Mouse (Mus musculus) kidney, embryonic 15.5 days (tissue): ENCODE results near the gene Ccnd1. TPM values are rescaled to one million over a fixed set of nuclear protein-coding genes. Genes with fewer than 3 reads are reported as not detected.
A peak's percentile ranks its signal among the peaks of the same experiment; 100 is the strongest.

Experiments used
- ATAC-seq: fragments of 200-750 bp; cut with Nextera tagmentation; replicated peaks from 2 replicates; pipeline ENCODE4 v1.8.0; 2017; ENCODE audit warnings: moderate TSS enrichment; ENCODE audit not compliant: low FRiP score
- H3K27ac ChIP-seq: fragments of 300-500 bp; sonication (generic); 2 replicates; pipeline ENCODE4 v1.5.1; 2015; ENCODE audit warnings: mild to moderate bottlenecking, inconsistent platforms
- H3K27me3 ChIP-seq: fragments of 300-500 bp; sonication (generic); 2 replicates; pipeline ENCODE4 v1.6.1; 2015; ENCODE audit warnings: inconsistent platforms
- H3K36me3 ChIP-seq: fragments of 300-500 bp; sonication (generic); 2 replicates; pipeline ENCODE4 v1.6.1; 2015; ENCODE audit warnings: inconsistent platforms
- H3K4me1 ChIP-seq: fragments of 300-500 bp; sonication (generic); 2 replicates; pipeline ENCODE4 v1.6.1; 2015; ENCODE audit warnings: inconsistent platforms
- H3K4me2 ChIP-seq: fragments of 300-500 bp; sonication (generic); 2 replicates; pipeline ENCODE4 v1.6.1; 2015; ENCODE audit warnings: moderate library complexity, mild to moderate bottlenecking, inconsistent platforms
- H3K4me3 ChIP-seq: fragments of 300-500 bp; sonication (generic); replicated peaks from 2 replicates; pipeline ENCODE4 v1.5.1; 2015; ENCODE audit warnings: mild to moderate bottlenecking, inconsistent platforms
- H3K9ac ChIP-seq: fragments of 300-500 bp; sonication (generic); 2 replicates; pipeline ENCODE4 v1.6.1; 2015; ENCODE audit warnings: mild to moderate bottlenecking, inconsistent platforms
- H3K9me3 ChIP-seq: fragments of 300-500 bp; sonication (generic); replicated peaks from 2 replicates; pipeline ENCODE4 v1.6.1; 2016; ENCODE audit warnings: inconsistent platforms
- WGBS: fragments of 180-500 bp; shearing (Covaris S2); methylation state at CpG from one replicate; pipeline ENCODE4 v1.1.7; 2015; ENCODE audit warnings: mixed read lengths; 5-methylcytosine and 5-hydroxymethylcytosine counted together
- polyA plus RNA-seq: library from polyadenylated mRNA; unstranded; fragments of >200 nt; fragmentation: Nextera tagmentation; extraction: Ambion mirVana; gene quantifications from 2 replicates; pipeline ENCODE4 v1.2.1, GENCODE M21; 2015

Gene Ccnd1
- polyA plus RNA-seq = 229 and 245 TPM in 2 replicates

- peak within 1 kb of the TSS; percentile 73 for H3K4me3 ChIP-seq
- H3K27ac ChIP-seq = peak within 1 kb of the TSS; percentile 97
- H3K9me3 ChIP-seq = no peaks in the 10 kb centered on the region
- WGBS = under 1% methylated on average over 39 of the region's 45 CpGs
- no peaks in the 10 kb centered on the region for H3K27me3 ChIP-seq
- H3K9ac ChIP-seq = peak within 1 kb of the TSS; percentile 79
- H3K4me1 ChIP-seq = peaks cover 82% of the 10 kb centered on the region
- peaks cover 29% of the 10 kb centered on the region for H3K36me3 ChIP-seq
- peak; percentile 62 for ATAC-seq
- peak within 1 kb of the TSS; percentile 89 for H3K4me2 ChIP-seq
These were observed at the start of gene Ccnd1 for GRCm38 (mm10) chr7:144939344-144940002. Gene Ccnd1 (minus strand): TSS chr7:144939925.

- ATAC-seq = no peak
- Histone ChIP-seq H3K9ac (no peak overlapping the region), H3K4me3 (no peak overlapping the region), H3K4me2 (no peak overlapping the region), H3K9me3 (no peaks in the 10 kb centered on the region), H3K27ac (no peak overlapping the region), H3K4me1 (no peaks in the 10 kb centered on the region), H3K27me3 (no peaks in the 10 kb centered on the region), H3K36me3 (no peaks in the 10 kb centered on the region)
- WGBS = 70% methylated on average over 3 of the region's 3 CpGs
These were observed 49.1 kb upstream of the Ccnd1 start for GRCm38 (mm10) chr7:144988856-144989255.

- Histone ChIP-seq H3K9ac (no peak overlapping the region), H3K27ac (no peak overlapping the region), H3K4me2 (no peak overlapping the region), H3K4me1 (peaks cover 8% of the 10 kb centered on the region; the same call in 1 of the 2 replicates), H3K27me3 (no peaks in the 10 kb centered on the region), H3K9me3 (no peaks in the 10 kb centered on the region), H3K4me3 (no peak overlapping the region), H3K36me3 (no peaks in the 10 kb centered on the region)
- 63% methylated on average over 1 of the region's 1 CpGs for WGBS
- no peak for ATAC-seq
These were observed 45.4 kb upstream of the Ccnd1 start for GRCm38 (mm10) chr7:144985100-144985499.

GRCm38 (mm10) chr7:144982358-144983110 is 42.8 kb upstream of the Ccnd1 start:
- Histone ChIP-seq H3K4me1 (peaks cover 8% of the 10 kb centered on the region; the same call in 1 of the 2 replicates), H3K9me3 (no peaks in the 10 kb centered on the region), H3K27ac (no peak overlapping the region), H3K9ac (no peak overlapping the region), H3K4me2 (no peak overlapping the region), H3K27me3 (no peaks in the 10 kb centered on the region), H3K4me3 (no peak overlapping the region), H3K36me3 (no peaks in the 10 kb centered on the region)
- ATAC-seq = no peak
- 92% methylated on average over 6 of the region's 6 CpGs for WGBS

- no peak overlapping the region for H3K4me3 ChIP-seq
- H3K36me3 ChIP-seq = no peaks in the 10 kb centered on the region
- H3K4me1 ChIP-seq = peaks cover 8% of the 10 kb centered on the region; the same call in 1 of the 2 replicates
- H3K9me3 ChIP-seq = no peaks in the 10 kb centered on the region
- H3K27me3 ChIP-seq = no peaks in the 10 kb centered on the region
- H3K4me2 ChIP-seq = no peak overlapping the region
- no peak overlapping the region for H3K27ac ChIP-seq
- no peak for ATAC-seq
- no peak overlapping the region for H3K9ac ChIP-seq
- 72% methylated on average over 8 of the region's 8 CpGs for whole genome bisulfite sequencing
These were observed 41.8 kb upstream of the Ccnd1 start for GRCm38 (mm10) chr7:144981426-144982079.

- Histone ChIP-seq H3K4me3 (no peak overlapping the region), H3K9ac (no peak overlapping the region), H3K4me1 (peaks cover 8% of the 10 kb centered on the region; the same call in 1 of the 2 replicates), H3K9me3 (no peaks in the 10 kb centered on the region), H3K27me3 (no peaks in the 10 kb centered on the region), H3K4me2 (no peak overlapping the region), H3K27ac (no peak overlapping the region), H3K36me3 (no peaks in the 10 kb centered on the region)
- ATAC-seq = no peak
- 70% methylated on average over 5 of the region's 5 CpGs for WGBS
These were observed 40.1 kb upstream of the Ccnd1 start for GRCm38 (mm10) chr7:144979814-144980213.

GRCm38 (mm10) chr7:144977121-144977520 is 37.4 kb upstream of the Ccnd1 start:
- no peaks in the 10 kb centered on the region for H3K36me3 ChIP-seq
- no peaks in the 10 kb centered on the region for H3K27me3 ChIP-seq
- no peak overlapping the region for H3K27ac ChIP-seq
- H3K4me2 ChIP-seq = no peak overlapping the region
- no peak overlapping the region for H3K4me3 ChIP-seq
- no peak overlapping the region for H3K9ac ChIP-seq
- H3K9me3 ChIP-seq = no peaks in the 10 kb centered on the region
- 73% methylated on average over 2 of the region's 2 CpGs for WGBS
- H3K4me1 ChIP-seq = peaks cover 8% of the 10 kb centered on the region; the same call in 1 of the 2 replicates
- no peak for ATAC-seq

- Histone ChIP-seq H3K27ac (no peak overlapping the region), H3K9me3 (no peaks in the 10 kb centered on the region), H3K36me3 (no peaks in the 10 kb centered on the region), H3K4me1 (0 out of 2 replicates have a peak, but pooled peaks cover 5% of the 10 kb centered on the region), H3K4me2 (no peak overlapping the region), H3K9ac (no peak overlapping the region), H3K27me3 (no peaks in the 10 kb centered on the region), H3K4me3 (no peak overlapping the region)
- WGBS = 59% methylated on average over 8 of the region's 8 CpGs
- ATAC-seq = no peak
These were observed 33.7 kb upstream of the Ccnd1 start for GRCm38 (mm10) chr7:144973461-144973860.

- Histone ChIP-seq H3K27ac (no peak overlapping the region), H3K4me3 (no peak overlapping the region), H3K27me3 (no peaks in the 10 kb centered on the region), H3K4me2 (no peak overlapping the region), H3K9me3 (no peaks in the 10 kb centered on the region), H3K36me3 (no peaks in the 10 kb centered on the region), H3K9ac (no peak overlapping the region), H3K4me1 (0 out of 2 replicates have a peak, but pooled peaks cover 5% of the 10 kb centered on the region)
- WGBS = 64% methylated on average over 2 of the region's 2 CpGs
- ATAC-seq = 0 out of 2 replicates have a peak, but pooled peaks have one; percentile 12
These were observed 32.0 kb upstream of the Ccnd1 start for GRCm38 (mm10) chr7:144971769-144972168.

GRCm38 (mm10) chr7:144970997-144971768 is 31.5 kb upstream of the Ccnd1 start:
- 69% methylated on average over 8 of the region's 8 CpGs for WGBS
- Histone ChIP-seq H3K4me2 (no peak overlapping the region), H3K27me3 (no peaks in the 10 kb centered on the region), H3K36me3 (no peaks in the 10 kb centered on the region), H3K9me3 (no peaks in the 10 kb centered on the region), H3K9ac (no peak overlapping the region), H3K27ac (no peak overlapping the region), H3K4me3 (no peak overlapping the region), H3K4me1 (0 out of 2 replicates have a peak, but pooled peaks cover 5% of the 10 kb centered on the region)
- ATAC-seq = 0 out of 2 replicates have a peak, but pooled peaks have one; percentile 22

GRCm38 (mm10) chr7:144965893-144966292 is 26.2 kb upstream of the Ccnd1 start:
- ATAC-seq = no peak
- Histone ChIP-seq H3K9ac (no peak overlapping the region), H3K4me3 (no peak overlapping the region), H3K4me1 (0 out of 2 replicates have a peak, but pooled peaks cover under 1% of the 10 kb centered on the region), H3K4me2 (no peak overlapping the region), H3K27me3 (no peaks in the 10 kb centered on the region), H3K9me3 (no peaks in the 10 kb centered on the region), H3K36me3 (no peaks in the 10 kb centered on the region), H3K27ac (no peak overlapping the region)
- 68% methylated on average over 5 of the region's 5 CpGs for WGBS
